Mouse (Mus musculus): ENCODE results near the gene Prss46. TPM values are rescaled to one million over a fixed set of nuclear protein-coding genes. Genes with fewer than 3 reads are reported as not detected.

The Prss46 gene
- total RNA-seq, 1 experiment: 2.8 TPM

DNA sequence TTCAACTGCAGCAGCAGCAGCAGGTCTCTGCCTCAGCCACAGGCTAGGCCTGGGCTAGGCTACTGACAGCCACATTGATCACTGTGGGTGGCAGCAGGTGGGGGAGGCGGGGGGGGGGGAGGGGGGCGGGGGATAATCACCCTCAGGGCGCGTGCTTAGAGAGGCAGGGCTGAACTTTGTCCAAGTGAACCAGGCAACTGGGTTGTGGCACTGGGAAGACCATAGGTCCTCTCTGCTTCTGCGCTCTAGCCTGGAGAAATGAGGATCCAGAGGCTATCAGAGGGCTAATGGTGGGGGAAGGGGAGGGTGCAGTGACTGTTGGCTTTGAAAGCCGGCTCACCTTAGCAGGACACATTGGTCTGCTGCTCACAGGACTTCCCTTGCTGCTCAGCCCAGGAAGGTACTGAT, 31.0 kb downstream of the Prss46 start:
- Histone ChIP-seq H3K9ac (ENCODE audit: insufficient read depth, low read depth, low read length, poor library complexity, severe bottlenecking) (no peak overlapping the region), H3K27ac (ENCODE audit: insufficient read depth, low read depth, low read length, poor library complexity, severe bottlenecking) (no peak overlapping the region), H3K4me1 (ENCODE audit: control insufficient read depth in 2 of 2, insufficient read depth in 2 of 2, low read length in 2 of 2, poor library complexity in 1 of 2) (peaks cover 0 to 15% of the 10 kb centered on the region in 2 experiments; a peak in 1 of 4 replicates), H3K4me3 (ENCODE audit: insufficient read depth in 1 of 2, low read depth in 1 of 2, low read length in 2 of 2, poor library complexity in 1 of 2, severe bottlenecking in 1 of 2) (no peak overlapping the region), H3K36me3 (ENCODE audit: control insufficient read depth, insufficient read depth, low read length, poor library complexity, severe bottlenecking) (no peaks in the 10 kb centered on the region), H3K9me3 (ENCODE audit: control insufficient read depth, insufficient read depth, low read depth, low read length) (no peaks in the 10 kb centered on the region)
- TF ChIP-seq ZNF384 (IDR thresholded peaks at IDR 0.05; ENCODE audit: low read depth, low read length) (no peak), HCFC1 (IDR thresholded peaks at IDR 0.05; ENCODE audit: borderline replicate concordance, insufficient read depth, low read length) (no peak), ZC3H11A (IDR thresholded peaks at IDR 0.05; ENCODE audit: borderline replicate concordance, low read depth, low read length) (no peak), MAFK (IDR thresholded peaks at IDR 0.05; ENCODE audit: insufficient read depth, low read depth, low read length) (no peak)
- in situ Hi-C loops (cut with MboI; ENCODE audit: low sequenced_read_pairs in 2 of 2, unreplicated experiment in 2 of 2): loop anchor here in 1 of 2 experiments (10.0 kb wide), 1 partner anchor 160 kb away; no protein-coding TSS in a partner anchor
- DNase-seq (ENCODE audit: low read depth, low spot score): no peak

DNA sequence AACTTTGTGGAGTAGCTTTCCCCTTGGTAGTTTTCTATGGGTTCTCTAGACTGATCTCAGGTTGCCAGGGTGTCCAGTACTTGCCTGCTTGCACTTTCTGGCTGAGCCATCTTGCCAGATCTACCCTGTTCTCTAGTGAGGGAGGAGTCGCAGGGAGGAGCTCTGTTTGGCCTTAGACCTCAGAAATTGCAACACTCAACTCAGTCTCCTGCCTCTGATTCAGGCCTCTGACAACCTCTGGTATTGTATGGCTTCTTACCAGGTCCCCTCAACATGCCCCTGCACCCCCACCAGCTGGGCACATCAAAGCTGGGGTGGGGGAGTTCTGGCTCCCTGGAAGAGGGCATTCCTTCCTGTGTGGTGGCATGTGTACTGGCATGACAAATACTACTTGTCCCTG, 33.0 kb downstream of the Prss46 start:
- DNase-seq (ENCODE audit: low read depth, low spot score): no peak
- no peak overlapping the region for H3K9ac ChIP-seq (ENCODE audit: insufficient read depth, low read depth, low read length, poor library complexity, severe bottlenecking)
- H3K4me3 ChIP-seq (ENCODE audit: insufficient read depth in 1 of 2, low read depth in 1 of 2, low read length in 2 of 2, poor library complexity in 1 of 2, severe bottlenecking in 1 of 2): no peak overlapping the region
- in situ Hi-C loops (cut with MboI; ENCODE audit: low sequenced_read_pairs in 2 of 2, unreplicated experiment in 2 of 2): loop anchor here in 1 of 2 experiments (10.0 kb wide), 1 partner anchor 163 kb away; no protein-coding TSS in a partner anchor
- H3K36me3 ChIP-seq (ENCODE audit: control insufficient read depth, insufficient read depth, low read length, poor library complexity, severe bottlenecking): no peaks in the 10 kb centered on the region
- peaks cover 0 to 31% of the 10 kb centered on the region in 2 experiments; a peak in 3 of 4 replicates for H3K4me1 ChIP-seq (ENCODE audit: control insufficient read depth in 2 of 2, insufficient read depth in 2 of 2, low read length in 2 of 2, poor library complexity in 1 of 2)
- H3K9me3 ChIP-seq (ENCODE audit: control insufficient read depth, insufficient read depth, low read depth, low read length): no peaks in the 10 kb centered on the region
- TF ChIP-seq CHD2 (IDR thresholded peaks at IDR 0.05; ENCODE audit: low read depth, low read length) (no peak), HCFC1 (IDR thresholded peaks at IDR 0.05; ENCODE audit: borderline replicate concordance, insufficient read depth, low read length) (no peak), MAFK (IDR thresholded peaks at IDR 0.05; ENCODE audit: insufficient read depth, low read depth, low read length) (no peak), ZNF384 (IDR thresholded peaks at IDR 0.05; ENCODE audit: low read depth, low read length) (no peak), ZC3H11A (IDR thresholded peaks at IDR 0.05; ENCODE audit: borderline replicate concordance, low read depth, low read length) (no peak)
- H3K27ac ChIP-seq (ENCODE audit: insufficient read depth, low read depth, low read length, poor library complexity, severe bottlenecking): no peak overlapping the region

DNA sequence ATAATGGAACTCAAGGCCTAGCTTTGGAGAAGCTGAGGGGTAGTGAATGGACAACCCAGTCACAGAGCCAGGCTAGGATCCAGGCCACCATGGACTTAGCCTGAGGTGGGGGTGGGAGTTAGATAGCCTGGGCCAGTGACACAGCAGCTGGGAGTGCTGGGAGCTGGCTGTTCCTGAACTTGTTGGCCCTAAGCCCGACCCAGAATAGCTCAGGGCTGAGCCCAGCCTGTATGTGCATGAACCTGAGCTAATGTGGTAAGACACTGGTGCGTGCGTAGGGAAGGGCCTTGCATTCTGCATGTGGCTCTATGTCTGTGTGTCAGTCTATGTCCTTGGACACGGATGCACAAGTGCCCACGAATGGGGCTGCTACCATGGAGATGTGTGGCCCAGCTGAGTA, 33.6 kb downstream of the Prss46 start:
- no peaks in the 10 kb centered on the region for H3K36me3 ChIP-seq (ENCODE audit: control insufficient read depth, insufficient read depth, low read length, poor library complexity, severe bottlenecking)
- no peaks in the 10 kb centered on the region for H3K9me3 ChIP-seq (ENCODE audit: control insufficient read depth, insufficient read depth, low read depth, low read length)
- H3K4me3 ChIP-seq (ENCODE audit: insufficient read depth in 1 of 2, low read depth in 1 of 2, low read length in 2 of 2, poor library complexity in 1 of 2, severe bottlenecking in 1 of 2): no peak overlapping the region
- no peak for TF ChIP-seq HCFC1 (IDR thresholded peaks at IDR 0.05; ENCODE audit: borderline replicate concordance, insufficient read depth, low read length)
- no peak for TF ChIP-seq CHD2 (IDR thresholded peaks at IDR 0.05; ENCODE audit: low read depth, low read length)
- TF ChIP-seq ZNF384 (IDR thresholded peaks at IDR 0.05; ENCODE audit: low read depth, low read length): no peak
- TF ChIP-seq ZC3H11A (IDR thresholded peaks at IDR 0.05; ENCODE audit: borderline replicate concordance, low read depth, low read length): no peak
- no peak for TF ChIP-seq MAFK (IDR thresholded peaks at IDR 0.05; ENCODE audit: insufficient read depth, low read depth, low read length)
- DNase-seq (ENCODE audit: low read depth, low spot score): no peak
- peaks cover 0 to 31% of the 10 kb centered on the region in 2 experiments; a peak in 3 of 4 replicates for H3K4me1 ChIP-seq (ENCODE audit: control insufficient read depth in 2 of 2, insufficient read depth in 2 of 2, low read length in 2 of 2, poor library complexity in 1 of 2)
- H3K27ac ChIP-seq (ENCODE audit: insufficient read depth, low read depth, low read length, poor library complexity, severe bottlenecking): no peak overlapping the region
- no peak overlapping the region for H3K9ac ChIP-seq (ENCODE audit: insufficient read depth, low read depth, low read length, poor library complexity, severe bottlenecking)
- in situ Hi-C loops (cut with MboI; ENCODE audit: low sequenced_read_pairs in 2 of 2, unreplicated experiment in 2 of 2): loop anchor here in 1 of 2 experiments (10.0 kb wide), 1 partner anchor 163 kb away; no protein-coding TSS in a partner anchor

DNA sequence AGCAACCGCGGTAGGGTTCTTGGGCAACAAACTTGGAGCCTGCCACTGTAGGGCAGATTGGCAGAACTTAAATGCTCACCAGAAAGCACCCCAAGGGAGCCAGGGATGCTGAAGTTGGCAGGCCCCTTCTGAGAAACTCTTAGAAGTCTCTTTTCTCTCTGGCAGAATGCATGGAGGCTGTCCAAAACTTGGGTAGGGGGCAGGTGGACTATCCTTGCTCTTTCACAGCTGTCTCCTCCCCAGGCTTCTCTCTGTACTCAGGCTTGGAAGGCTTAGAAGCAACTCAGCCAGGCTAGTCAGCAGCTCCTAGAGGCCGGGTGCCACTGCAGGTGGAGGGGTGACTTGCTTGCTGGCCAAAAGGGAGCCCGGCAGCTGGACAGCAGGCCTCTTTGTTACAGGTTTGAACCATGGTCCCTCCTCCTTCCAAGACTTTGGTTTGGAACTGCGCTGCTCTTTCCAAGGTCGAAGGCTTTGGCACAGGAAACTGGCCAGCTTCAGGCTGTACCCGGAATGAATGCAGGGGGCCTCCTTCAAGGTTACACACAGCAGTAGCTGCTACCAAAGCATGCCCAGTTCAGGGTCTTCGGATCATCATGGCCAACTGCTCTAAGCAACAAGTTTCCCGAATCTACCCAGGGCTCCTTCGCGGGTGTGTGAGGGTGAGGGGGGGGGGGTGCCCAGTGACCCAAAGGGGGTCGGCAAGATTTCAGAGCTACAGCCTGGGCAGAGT, 35.0 kb downstream of the Prss46 start, which contains the start of gene Als2cl:
Gene Als2cl (plus strand): TSS at position 680 of the 730 bp plus-strand sequence.
- H3K9ac ChIP-seq (ENCODE audit: insufficient read depth, low read depth, low read length, poor library complexity, severe bottlenecking): peak within 1 kb of the TSS; percentile 42
- peak within 1 kb of the TSS; percentile 63 to 76 for H3K4me3 ChIP-seq (ENCODE audit: insufficient read depth in 1 of 2, low read depth in 1 of 2, low read length in 2 of 2, poor library complexity in 1 of 2, severe bottlenecking in 1 of 2)
- no peaks in the 10 kb centered on the region; the same call in 1 of the 2 replicates for H3K36me3 ChIP-seq (ENCODE audit: control insufficient read depth, insufficient read depth, low read length, poor library complexity, severe bottlenecking)
- DNase-seq (ENCODE audit: low read depth, low spot score): no peak
- no peak within 1 kb of the TSS for H3K27ac ChIP-seq (ENCODE audit: insufficient read depth, low read depth, low read length, poor library complexity, severe bottlenecking)
- peaks cover 0 to 26% of the 10 kb centered on the region in 2 experiments; a peak in 3 of 4 replicates for H3K4me1 ChIP-seq (ENCODE audit: control insufficient read depth in 2 of 2, insufficient read depth in 2 of 2, low read length in 2 of 2, poor library complexity in 1 of 2)
- no peaks in the 10 kb centered on the region for H3K9me3 ChIP-seq (ENCODE audit: control insufficient read depth, insufficient read depth, low read depth, low read length)
- no peak for TF ChIP-seq CHD2 (IDR thresholded peaks at IDR 0.05; ENCODE audit: low read depth, low read length)
- TF ChIP-seq ZC3H11A (IDR thresholded peaks at IDR 0.05; ENCODE audit: borderline replicate concordance, low read depth, low read length): no peak
- TF ChIP-seq MAFK (IDR thresholded peaks at IDR 0.05; ENCODE audit: insufficient read depth, low read depth, low read length): no peak
- TF ChIP-seq HCFC1 (IDR thresholded peaks at IDR 0.05; ENCODE audit: borderline replicate concordance, insufficient read depth, low read length): no peak
- TF ChIP-seq ZNF384 (IDR thresholded peaks at IDR 0.05; ENCODE audit: low read depth, low read length): no peak
- in situ Hi-C loops (cut with MboI; ENCODE audit: low sequenced_read_pairs in 2 of 2, unreplicated experiment in 2 of 2): loop anchor here in 1 of 2 experiments (10.0 kb wide), 1 partner anchor 165 kb away; no protein-coding TSS in a partner anchor
